Mouse (Mus musculus) midbrain, embryonic 16.5 days (tissue): Measurements from ENCODE around the gene Casz1. TPM values are rescaled to one million over a fixed set of nuclear protein-coding genes. Genes with fewer than 3 reads are reported as not detected.

Source experiments
- ATAC-seq: fragments of 200-750 bp; cut with Nextera tagmentation; 2 replicates; pipeline ENCODE4 v1.8.0; 2017; ENCODE audit warnings: moderate TSS enrichment
- H3K27ac ChIP-seq: fragments of 300-500 bp; sonication (generic); 2 replicates; pipeline ENCODE4 v1.5.1; 2014; ENCODE audit warnings: mild to moderate bottlenecking, low read length, mixed read lengths
- H3K27me3 ChIP-seq: fragments of 300-500 bp; sonication (generic); 2 replicates; pipeline ENCODE4 v1.6.1; 2014; ENCODE audit warnings: low read depth, low read length, mixed read lengths; ENCODE audit not compliant: control insufficient read depth, insufficient read depth
- H3K36me3 ChIP-seq: fragments of 300-500 bp; sonication (generic); 2 replicates; pipeline ENCODE4 v1.6.1; 2014; ENCODE audit warnings: mild to moderate bottlenecking, low read length, moderate library complexity, mixed read lengths; ENCODE audit not compliant: control insufficient read depth, insufficient read depth
- H3K4me1 ChIP-seq: fragments of 300-500 bp; sonication (generic); 2 replicates; pipeline ENCODE4 v1.6.1; 2014; ENCODE audit warnings: mild to moderate bottlenecking, low read length, mixed read lengths; ENCODE audit not compliant: control insufficient read depth, insufficient read depth
- H3K4me2 ChIP-seq: fragments of 300-500 bp; sonication (generic); 2 replicates; pipeline ENCODE4 v1.6.1; 2014; ENCODE audit warnings: mild to moderate bottlenecking, low read length, mixed read lengths
- H3K4me3 ChIP-seq: fragments of 300-500 bp; sonication (generic); 2 replicates; pipeline ENCODE4 v1.5.1; 2014; ENCODE audit warnings: low read depth, mild to moderate bottlenecking, low read length, moderate library complexity, mixed read lengths
- H3K9ac ChIP-seq: fragments of 300-500 bp; sonication (generic); 2 replicates; pipeline ENCODE4 v1.6.1; 2014; ENCODE audit warnings: low read depth, low read length, mixed read lengths
- H3K9me3 ChIP-seq: fragments of 300-500 bp; sonication (generic); replicated peaks from 2 replicates; pipeline ENCODE4 v1.6.1; 2014; ENCODE audit warnings: mild to moderate bottlenecking, low read length, mixed read lengths; ENCODE audit not compliant: control insufficient read depth, poor library complexity, severe bottlenecking
- WGBS: fragments of 180-500 bp; shearing (Covaris S2); extraction: QIAGEN DNeasy Blood & Tissue Kit; methylation state at CpG from one replicate; pipeline ENCODE4 v1.1.7; 2014; 5-methylcytosine and 5-hydroxymethylcytosine counted together
- polyA plus RNA-seq: library from polyadenylated mRNA; unstranded; fragments of >200 nt; fragmentation: Nextera tagmentation; extraction: Ambion mirVana; gene quantifications from 2 replicates; pipeline ENCODE4 v1.2.1, GENCODE M21; 2015

Casz1 gene
- polyA plus RNA-seq, 1 experiment from 2014 or later, result 2.6 TPM

GRCm38 (mm10) chr4:148790940-148791339, 13.3 kb upstream of the Casz1 start:
- no peak for ATAC-seq
- Histone ChIP-seq H3K27me3 (peaks cover 14% of the 10 kb centered on the region), H3K4me3 (no peak overlapping the region), H3K36me3 (no peaks in the 10 kb centered on the region), H3K4me1 (no peaks in the 10 kb centered on the region; the same call in 1 of the 2 replicates), H3K9me3 (no peaks in the 10 kb centered on the region), H3K27ac (no peak overlapping the region), H3K9ac (no peak overlapping the region), H3K4me2 (no peak overlapping the region)
- WGBS, result 74% methylated on average over 8 of the region's 8 CpGs

GRCm38 (mm10) chr4:148795038-148795437, 9.2 kb upstream of the Casz1 start:
- Histone ChIP-seq H3K4me1 (no peaks in the 10 kb centered on the region; the same call in 1 of the 2 replicates), H3K4me3 (no peak overlapping the region), H3K27ac (no peak overlapping the region), H3K4me2 (no peak overlapping the region), H3K36me3 (no peaks in the 10 kb centered on the region), H3K9ac (no peak overlapping the region), H3K9me3 (no peaks in the 10 kb centered on the region), H3K27me3 (peaks cover 10% of the 10 kb centered on the region)
- no peak for ATAC-seq
- WGBS, result 67% methylated on average over 4 of the region's 4 CpGs

GRCm38 (mm10) chr4:148797475-148798324, 6.5 kb upstream of the Casz1 start:
- Histone ChIP-seq H3K4me3 (no peak overlapping the region), H3K27me3 (peaks cover 20% of the 10 kb centered on the region), H3K9ac (no peak overlapping the region), H3K4me1 (no peaks in the 10 kb centered on the region), H3K36me3 (no peaks in the 10 kb centered on the region), H3K4me2 (no peak overlapping the region), H3K9me3 (no peaks in the 10 kb centered on the region), H3K27ac (no peak overlapping the region)
- ATAC-seq, result no peak
- WGBS, result 82% methylated on average over 12 of the region's 12 CpGs

- Histone ChIP-seq H3K9ac (no peak overlapping the region), H3K9me3 (no peaks in the 10 kb centered on the region), H3K27ac (no peak overlapping the region), H3K4me2 (no peak overlapping the region), H3K27me3 (peaks cover 40% of the 10 kb centered on the region), H3K4me3 (no peak overlapping the region), H3K36me3 (no peaks in the 10 kb centered on the region), H3K4me1 (peaks cover 33% of the 10 kb centered on the region)
- 20% methylated on average over 4 of the region's 4 CpGs for WGBS
- ATAC-seq, result no peak
These were observed 1.2 kb upstream of the Casz1 start for GRCm38 (mm10) chr4:148803031-148803430.

GRCm38 (mm10) chr4:148803636-148804035, 593 bp upstream of the Casz1 start:
- 5% methylated on average over 10 of the region's 10 CpGs for WGBS
- no peak overlapping the region for H3K9ac ChIP-seq

GRCm38 (mm10) chr4:148804780-148805160, 541 bp downstream of the Casz1 start:
- no peaks in the 10 kb centered on the region for H3K36me3 ChIP-seq
- peaks cover 42% of the 10 kb centered on the region for H3K27me3 ChIP-seq
- H3K9me3 ChIP-seq, result no peaks in the 10 kb centered on the region
- under 1% methylated on average over 15 of the region's 16 CpGs for WGBS
- peak overlapping the region; percentile 61 for H3K9ac ChIP-seq
- peaks cover 33% of the 10 kb centered on the region for H3K4me1 ChIP-seq
- peak overlapping the region; percentile 100 for H3K4me2 ChIP-seq
- no peak for ATAC-seq
- H3K4me3 ChIP-seq, result peak overlapping the region; percentile 52
- no peak overlapping the region for H3K27ac ChIP-seq

More at GRCm38 (mm10) chr4:148803636-148804035, 593 bp upstream of the Casz1 start:
- Histone ChIP-seq H3K4me2 (peak overlapping the region; percentile 100), H3K27me3 (peaks cover 42% of the 10 kb centered on the region), H3K4me3 (peak overlapping the region; percentile 52), H3K4me1 (peaks cover 33% of the 10 kb centered on the region), H3K27ac (no peak overlapping the region), H3K36me3 (no peaks in the 10 kb centered on the region), H3K9me3 (no peaks in the 10 kb centered on the region)
- no peak for ATAC-seq

GRCm38 (mm10) chr4:148805161-148805810, 1.1 kb downstream of the Casz1 start:
- WGBS, result under 1% methylated on average over 42 of the region's 42 CpGs
- peak overlapping the region; percentile 43; the same call in 1 of the 2 replicates for H3K9ac ChIP-seq
- peaks cover 42% of the 10 kb centered on the region for H3K27me3 ChIP-seq
- H3K36me3 ChIP-seq, result no peaks in the 10 kb centered on the region
- peaks cover 34% of the 10 kb centered on the region for H3K4me1 ChIP-seq
- no peak overlapping the region for H3K27ac ChIP-seq
- H3K4me2 ChIP-seq, result peak overlapping the region; percentile 100
- H3K9me3 ChIP-seq, result no peaks in the 10 kb centered on the region
- H3K4me3 ChIP-seq, result peak overlapping the region; percentile 52
- ATAC-seq, result 0 out of 2 replicates have a peak, but pooled peaks have one; percentile 23

DNA sequence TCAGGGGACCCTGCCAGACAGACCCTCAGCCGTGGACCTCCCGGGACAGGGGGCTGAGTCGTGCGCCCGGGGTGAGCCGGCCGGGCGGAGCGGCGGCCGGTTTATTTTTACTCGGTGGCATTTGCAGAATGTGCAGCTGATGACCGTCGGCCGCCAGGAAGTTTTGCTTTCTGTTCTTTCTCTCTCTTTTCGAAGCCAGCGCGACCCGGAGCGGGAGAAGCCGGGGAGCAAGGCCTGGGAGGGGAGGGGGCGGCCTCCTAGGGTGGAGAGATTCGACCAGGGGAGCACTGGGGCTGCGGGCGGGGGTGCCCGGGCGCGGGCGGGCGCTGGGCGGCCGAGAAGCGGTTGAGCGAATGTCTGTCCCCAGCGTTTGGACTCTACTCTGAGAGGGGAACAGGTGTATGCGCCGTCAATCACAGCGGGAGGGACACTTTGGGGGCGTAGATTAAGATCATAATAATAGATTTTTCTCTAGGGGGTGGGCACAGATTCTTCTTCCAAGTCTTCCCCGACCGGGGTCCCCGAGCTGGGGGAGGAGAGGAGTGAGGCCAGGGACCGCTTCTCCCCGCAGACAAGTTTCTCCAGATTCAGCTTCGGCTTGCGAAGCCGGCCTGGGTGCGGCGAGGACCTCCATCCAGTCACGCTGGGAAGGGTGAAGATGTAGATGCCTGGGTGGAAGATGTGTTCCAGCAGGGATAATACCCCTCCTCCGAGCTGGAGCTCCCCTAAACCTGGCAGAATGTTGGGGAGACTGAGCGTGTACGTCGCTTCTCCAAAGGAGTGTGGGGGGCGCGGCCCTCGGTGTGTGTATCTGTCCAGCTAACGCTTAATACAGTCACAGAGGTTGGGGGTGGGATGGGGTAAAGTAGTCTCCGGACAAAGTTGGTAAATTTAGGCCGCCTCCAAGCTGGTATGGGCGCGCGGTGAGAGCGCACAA, 1.9 kb downstream of the Casz1 start:
- no peaks in the 10 kb centered on the region for H3K9me3 ChIP-seq
- peak overlapping the region; percentile 52 for H3K4me3 ChIP-seq
- H3K27ac ChIP-seq, result no peak overlapping the region
- H3K9ac ChIP-seq, result no peak overlapping the region; the same call in 1 of the 2 replicates
- H3K4me2 ChIP-seq, result peak overlapping the region; percentile 100
- H3K27me3 ChIP-seq, result peaks cover 48% of the 10 kb centered on the region
- no peaks in the 10 kb centered on the region for H3K36me3 ChIP-seq
- peaks cover 39% of the 10 kb centered on the region for H3K4me1 ChIP-seq
- no peak for ATAC-seq
- 0% methylated on average over 59 of the region's 64 CpGs for WGBS
